Mouse (Mus musculus) MEL (cell line): ENCODE results near the gene Nyap1.

Source experiments
- CTCF ChIP-seq, 3 experiments: IDR thresholded peaks in 2 of 3; conservative IDR thresholded peaks in 1 of 3; 2 replicates each; pipeline ENCODE4 v1.5.1; 2011 to 2012; ENCODE audit warnings: low read length in 3 of 3, low read depth in 2 of 3, mild to moderate bottlenecking in 2 of 3, improper control_type of control experiment in 1 of 3, inconsistent platforms in 1 of 3, mixed read lengths in 1 of 3, moderate library complexity in 1 of 3; ENCODE audit not compliant: control insufficient read depth in 1 of 3, insufficient read depth in 1 of 3, poor library complexity in 1 of 3, severe bottlenecking in 1 of 3
- POLR2A ChIP-seq, 2 experiments: IDR thresholded peaks; 2 replicates each; pipeline ENCODE4 v1.6.1; 2011 to 2012; ENCODE audit warnings: low read length in 2 of 2, mild to moderate bottlenecking in 2 of 2, control low read depth in 1 of 2, improper control_type of control experiment in 1 of 2, low read depth in 1 of 2, moderate library complexity in 1 of 2; ENCODE audit not compliant: control insufficient read depth in 1 of 2, insufficient read depth in 1 of 2, poor library complexity in 1 of 2
- RAD21 ChIP-seq: IDR thresholded peaks from 2 replicates; pipeline ENCODE4 v1.6.1; 2011; ENCODE audit warnings: mild to moderate bottlenecking, low read depth, low read length, improper control_type of control experiment
- RCOR1 ChIP-seq: IDR thresholded peaks from 2 replicates; pipeline ENCODE4 v1.6.1; 2012; ENCODE audit warnings: low read depth, mild to moderate bottlenecking, inconsistent platforms, low read length, improper control_type of control experiment

- TF ChIP-seq POLR2A (IDR thresholded peaks at IDR 0.05; ENCODE audit: control insufficient read depth in 1 of 2, insufficient read depth in 1 of 2, low read depth in 1 of 2, low read length in 2 of 2, poor library complexity in 1 of 2) (no peak), RCOR1 (no peak), CTCF (IDR thresholded peaks at IDR 0.05 in 2 of 3, conservative IDR thresholded peaks at IDR 0.05 in 1 of 3; ENCODE audit: control insufficient read depth in 1 of 3, insufficient read depth in 1 of 3, low read depth in 2 of 3, low read length in 3 of 3, poor library complexity in 1 of 3, severe bottlenecking in 1 of 3) (no peak), RAD21 (no peak)
Observed at GRCm38 (mm10) chr5:137788171-137788570, 46.8 kb upstream of the Nyap1 start.
